Mouse (Mus musculus) G1E (cell line): ENCODE results near the gene Cenpu. TPM values are rescaled to one million over a fixed set of nuclear protein-coding genes. Genes with fewer than 3 reads are reported as not detected.

Experiments
- ATAC-seq: 2 replicates; pipeline ENCODE4 v1.8.0; 2016; ENCODE audit warnings: mild to moderate bottlenecking; ENCODE audit not compliant: insufficient number of reproducible peaks, poor library complexity, low FRiP score, severe bottlenecking; ENCODE audit errors: extremely low read depth
- DNase-seq: peaks from one replicate; pipeline ENCODE4 v3.0.0; 2012; ENCODE audit warnings: low spot score
- H3K27me3 ChIP-seq: 2 replicates; pipeline ENCODE4 v1.6.1; 2012; ENCODE audit warnings: mild to moderate bottlenecking, low read length, inconsistent platforms; ENCODE audit not compliant: insufficient read depth
- H3K36me3 ChIP-seq: replicated peaks from 2 replicates; pipeline ENCODE3; 2012; ENCODE audit warnings: mild to moderate bottlenecking, inconsistent platforms
- H3K4me1 ChIP-seq: 2 replicates; pipeline ENCODE4 v1.6.1; 2012; ENCODE audit warnings: low read depth, low read length, inconsistent platforms, mixed read lengths; ENCODE audit not compliant: insufficient read depth
- H3K4me3 ChIP-seq: 2 replicates; pipeline ENCODE4 v1.5.1; 2012; ENCODE audit warnings: low read depth, mild to moderate bottlenecking, inconsistent platforms, low read length, moderate library complexity, mixed read lengths
- H3K9me3 ChIP-seq: replicated peaks from 2 replicates; pipeline ENCODE4 v1.6.1; 2012; ENCODE audit warnings: inconsistent platforms
- CTCF ChIP-seq: IDR thresholded peaks from 2 replicates; pipeline ENCODE4 v1.5.1; 2012; ENCODE audit warnings: low read depth, low read length, inconsistent platforms, mixed read lengths
- GATA1 ChIP-seq: IDR thresholded peaks from 2 replicates; pipeline ENCODE4 v1.6.1; 2012; ENCODE audit warnings: borderline replicate concordance, low read length, inconsistent platforms, mixed read lengths
- GATA2 ChIP-seq: IDR thresholded peaks from 2 replicates; pipeline ENCODE4 v1.6.1; 2012; ENCODE audit warnings: low read depth, low read length, inconsistent platforms, borderline replicate concordance
- POLR2AphosphoS5 ChIP-seq: IDR thresholded peaks from 2 replicates; pipeline ENCODE4 v1.6.1; 2012; ENCODE audit warnings: low read depth, low read length, inconsistent platforms; ENCODE audit not compliant: insufficient replicate concordance
- TAL1 ChIP-seq: conservative IDR thresholded peaks from 2 replicates; pipeline ENCODE4 v1.6.1; 2012; ENCODE audit warnings: low read depth, low read length, inconsistent platforms, mixed read lengths
- polyA plus RNA-seq: library from polyadenylated mRNA; stranded (reverse); fragments of >175 nt; gene quantifications from 2 replicates; pipeline ENCODE4 v1.2.3, GENCODE M21; 2012
- total RNA-seq, 2 experiments: library from RNA; stranded (forward) in 1 of 2; stranded (reverse) in 1 of 2; fragments of 200-1000 nt in 1 of 2; fragments of >200 nt in 1 of 2; fragmentation: Nextera tagmentation in 1 of 2; gene quantifications; 2 replicates each; pipeline ENCODE4 v1.2.3; 2014 to 2017

The Cenpu gene
- total and polyA plus RNA-seq, 3 experiments = 16.4 to 94.1 (median 73.6) TPM

DNA sequence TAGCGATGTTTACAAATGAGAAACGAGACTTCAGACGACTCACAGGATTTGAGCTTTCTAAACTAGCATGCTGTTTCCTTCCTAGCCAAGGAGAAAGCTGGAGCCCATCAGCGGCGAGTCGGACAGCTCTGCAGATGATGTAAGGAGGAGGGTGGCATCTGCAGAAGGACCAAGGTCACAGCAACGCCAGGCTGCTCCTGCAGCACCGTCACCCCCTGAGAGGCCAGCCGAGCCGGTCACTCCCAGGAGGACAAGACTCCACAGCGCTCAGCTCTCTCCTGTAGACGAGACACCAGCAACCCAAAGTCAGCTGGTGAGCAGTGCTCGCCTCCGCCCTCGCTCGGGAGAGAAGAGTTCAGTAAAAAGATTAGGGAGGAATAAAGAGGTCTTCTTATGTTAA is 10.5 kb downstream of the Cenpu start:
- peaks cover 49% of the 10 kb centered on the region for H3K4me1 ChIP-seq
- ATAC-seq (no peak), DNase-seq (no peak)
- H3K9me3 ChIP-seq = no peaks in the 10 kb centered on the region
- no peaks in the 10 kb centered on the region for H3K27me3 ChIP-seq
- H3K4me3 ChIP-seq = no peak overlapping the region
- peaks cover 95% of the 10 kb centered on the region for H3K36me3 ChIP-seq
- no peak for TF ChIP-seq GATA1
- TF ChIP-seq TAL1 = no peak
- TF ChIP-seq CTCF = no peak
- TF ChIP-seq POLR2AphosphoS5 = no peak
- TF ChIP-seq GATA2 = no peak

DNA sequence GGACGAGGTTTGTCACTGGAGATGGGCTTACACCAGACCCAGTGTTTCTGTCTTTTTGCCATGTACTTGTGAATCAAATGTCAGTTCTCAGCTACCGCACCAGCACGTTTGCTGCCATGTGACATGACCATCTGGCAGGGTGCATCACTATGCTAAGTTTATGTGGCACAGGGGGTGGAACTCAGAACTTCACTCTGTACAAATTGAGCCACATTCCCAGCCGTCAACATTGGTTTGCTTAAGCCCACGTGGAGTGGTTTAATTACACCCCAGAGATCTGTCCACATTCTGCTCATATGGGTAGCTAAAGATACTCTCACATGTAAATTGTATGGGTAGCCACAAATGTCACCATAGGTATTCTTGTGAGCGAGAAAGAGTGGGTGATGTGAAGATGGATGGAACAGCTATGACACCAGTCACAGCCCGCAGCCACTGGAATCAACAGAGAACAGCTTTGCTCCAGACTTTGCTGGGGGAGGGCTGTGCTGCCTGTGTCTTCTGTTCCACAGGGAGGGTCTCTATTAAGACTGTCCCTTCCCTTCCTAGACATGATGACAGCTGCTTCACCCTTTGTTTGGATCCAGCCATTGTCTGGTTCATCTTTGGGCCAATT is 15.2 kb downstream of the Cenpu start:
- H3K27me3 ChIP-seq = no peaks in the 10 kb centered on the region

DNA sequence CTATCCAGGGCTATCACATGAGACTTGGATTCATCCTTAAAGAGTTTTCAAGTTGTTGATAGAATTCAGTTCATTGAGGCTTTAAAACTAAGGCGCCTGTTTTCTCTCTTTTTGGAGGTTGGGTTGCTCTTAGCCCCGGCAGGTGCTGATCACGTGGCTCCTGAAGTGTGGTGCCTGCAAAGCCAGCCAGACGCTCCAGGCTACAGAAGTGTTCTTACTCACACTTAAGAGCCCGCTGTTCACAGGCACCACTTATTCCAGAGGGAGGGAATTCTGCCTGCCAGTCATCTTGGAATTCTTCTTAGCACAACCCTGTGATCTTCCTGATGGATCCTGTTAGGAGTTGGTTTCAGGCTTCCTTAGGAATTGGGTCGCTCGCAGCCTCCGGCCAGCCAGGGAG is 16.1 kb downstream of the Cenpu start:
- H3K27me3 ChIP-seq = no peaks in the 10 kb centered on the region
- no peak overlapping the region for H3K4me3 ChIP-seq
- H3K9me3 ChIP-seq = no peaks in the 10 kb centered on the region
- ATAC-seq (no peak), DNase-seq (no peak)
- peaks cover 90% of the 10 kb centered on the region for H3K36me3 ChIP-seq
- H3K4me1 ChIP-seq = peaks cover 61% of the 10 kb centered on the region
- TF ChIP-seq POLR2AphosphoS5 (no peak), CTCF (no peak), TAL1 (no peak), GATA2 (no peak), GATA1 (no peak)

More for the DNA sequence above, 15.2 kb downstream of the Cenpu start:
- Histone ChIP-seq H3K4me1 (peaks cover 53% of the 10 kb centered on the region), H3K4me3 (no peak overlapping the region), H3K36me3 (peaks cover 90% of the 10 kb centered on the region), H3K9me3 (no peaks in the 10 kb centered on the region)
- ATAC-seq (no peak), DNase-seq (no peak)
- no peak for TF ChIP-seq TAL1
- TF ChIP-seq CTCF = no peak
- no peak for TF ChIP-seq GATA1
- no peak for TF ChIP-seq GATA2
- TF ChIP-seq POLR2AphosphoS5 = no peak

DNA sequence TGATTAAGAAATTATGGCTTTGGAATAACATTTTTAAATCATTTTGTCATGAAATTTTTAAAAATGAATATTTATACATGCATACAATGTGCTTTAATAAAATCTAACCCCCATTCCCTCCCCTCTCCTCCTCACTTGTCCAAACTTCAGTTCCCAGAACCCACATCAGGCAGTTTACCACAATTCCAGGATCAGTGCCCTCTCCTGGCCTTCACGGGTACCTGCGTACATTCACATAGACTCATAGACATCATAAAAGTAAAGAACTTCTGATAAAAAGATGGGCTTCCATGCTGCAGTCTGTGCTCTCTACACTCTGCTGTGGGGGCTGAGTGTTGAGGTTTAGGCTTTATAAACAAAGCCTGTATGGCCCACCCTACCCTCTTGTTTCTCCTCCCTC is 17.1 kb downstream of the Cenpu start:
- Histone ChIP-seq H3K4me1 (peaks cover 57% of the 10 kb centered on the region), H3K4me3 (no peak overlapping the region), H3K9me3 (no peaks in the 10 kb centered on the region), H3K36me3 (peaks cover 90% of the 10 kb centered on the region), H3K27me3 (no peaks in the 10 kb centered on the region)
- TF ChIP-seq GATA2 = no peak
- no peak for TF ChIP-seq TAL1
- TF ChIP-seq POLR2AphosphoS5 = no peak
- no peak for TF ChIP-seq CTCF
- DNase-seq (no peak), ATAC-seq (no peak)

DNA sequence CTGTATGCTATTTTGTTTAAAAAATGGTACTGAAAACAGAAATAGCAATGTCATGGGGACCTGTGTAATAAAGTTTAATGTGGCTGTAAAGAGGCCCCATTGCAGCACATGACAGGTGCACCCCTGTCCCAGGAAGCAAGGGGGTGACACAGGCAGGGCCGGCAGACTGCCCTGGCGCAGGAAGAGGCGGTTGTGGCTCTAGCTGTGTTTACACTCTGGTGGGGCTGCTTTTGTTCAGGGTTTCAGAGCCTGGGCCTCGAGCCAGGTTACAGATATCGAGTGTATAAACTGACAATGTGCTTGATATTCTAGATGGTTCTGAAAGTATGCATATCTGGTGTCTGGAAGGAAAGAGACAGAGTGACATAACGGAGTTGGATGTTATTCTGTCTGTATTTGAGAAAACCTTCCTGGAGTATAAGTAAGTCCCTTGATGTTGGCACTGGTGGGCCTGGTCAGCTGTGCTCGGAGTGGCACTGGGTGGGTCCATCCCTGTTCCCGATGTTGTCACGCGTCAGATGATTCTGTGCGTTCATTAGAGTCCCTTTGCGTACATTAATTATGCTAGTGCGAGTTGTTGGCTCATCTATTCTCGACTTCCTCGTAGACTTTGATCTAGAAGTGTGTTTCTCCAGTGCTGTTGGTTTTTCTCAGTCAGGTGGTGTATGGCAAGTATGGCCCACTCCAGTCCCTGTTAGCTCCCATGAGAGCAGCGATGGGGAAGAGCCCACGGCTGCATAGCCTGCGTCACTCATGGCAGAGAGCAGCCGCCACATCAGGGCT is 18.0 kb downstream of the Cenpu start:
- H3K9me3 ChIP-seq = no peaks in the 10 kb centered on the region
- peaks cover 61% of the 10 kb centered on the region for H3K4me1 ChIP-seq
- DNase-seq (peak; percentile 41), ATAC-seq (no peak)
- H3K27me3 ChIP-seq = no peaks in the 10 kb centered on the region
- H3K4me3 ChIP-seq = peak overlapping the region; percentile 36; the same call in 1 of the 2 replicates
- TF ChIP-seq GATA2 (no peak), GATA1 (no peak), POLR2AphosphoS5 (no peak), TAL1 (no peak), CTCF (no peak)
- H3K36me3 ChIP-seq = peaks cover 93% of the 10 kb centered on the region

DNA sequence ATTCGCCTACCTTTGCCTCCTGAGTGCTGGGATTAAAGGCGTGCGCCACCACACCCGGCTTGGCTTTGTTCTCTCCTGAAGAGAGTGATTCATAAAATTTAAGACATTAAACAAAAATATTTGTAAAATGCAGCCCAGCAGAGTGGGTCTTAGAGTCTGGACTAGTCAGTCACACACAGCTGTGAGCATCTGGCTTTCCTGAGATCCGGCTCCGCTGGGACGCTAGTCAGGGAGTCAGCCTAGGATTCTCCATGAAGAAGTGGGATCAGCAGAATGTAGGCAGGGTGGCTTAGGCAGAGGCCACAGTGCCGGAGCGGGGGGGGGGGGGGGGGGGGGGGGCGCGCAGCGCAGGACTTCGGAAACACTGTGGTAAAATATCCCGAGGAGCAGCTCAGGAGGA is 18.8 kb downstream of the Cenpu start:
- ATAC-seq (no peak), DNase-seq (no peak)
- H3K36me3 ChIP-seq = peaks cover 92% of the 10 kb centered on the region
- no peaks in the 10 kb centered on the region for H3K27me3 ChIP-seq
- TF ChIP-seq CTCF (no peak), GATA2 (no peak), POLR2AphosphoS5 (no peak), GATA1 (no peak), TAL1 (no peak)
- H3K4me3 ChIP-seq = no peak overlapping the region
- H3K4me1 ChIP-seq = peaks cover 69% of the 10 kb centered on the region
- no peaks in the 10 kb centered on the region for H3K9me3 ChIP-seq
